Mouse (Mus musculus): ENCODE measurements around the gene Zfp14. TPM values are rescaled to one million over a fixed set of nuclear protein-coding genes. Genes with fewer than 3 reads are reported as not detected.

Zfp14 gene
- polyA plus RNA-seq, 1 experiment = 14.2 TPM

DNA sequence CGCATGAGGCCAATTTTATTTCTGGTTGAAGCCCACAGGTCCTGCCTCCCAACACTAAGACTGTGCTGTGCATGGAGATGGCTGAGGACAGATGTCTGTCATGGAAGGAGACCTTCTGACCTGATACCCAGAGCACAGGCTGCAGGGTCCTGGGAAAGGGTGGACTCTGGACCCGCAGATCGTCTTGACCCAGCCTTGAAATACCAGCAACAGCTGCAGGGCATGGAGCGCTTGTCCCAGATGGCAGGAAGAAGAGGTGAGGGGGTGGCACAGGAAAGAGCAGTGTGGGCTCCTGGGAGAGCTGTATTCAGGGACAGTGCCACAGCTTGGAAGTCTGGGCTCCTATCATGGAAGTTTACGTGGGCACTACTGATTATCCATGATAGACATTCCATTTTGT, 63.6 kb downstream of the Zfp14 start:
- TF ChIP-seq CTCF (IDR thresholded peaks at IDR 0.05; ENCODE audit: extremely low read depth, insufficient read depth, low read length) (no peak), POLR2A (IDR thresholded peaks at IDR 0.05; ENCODE audit: extremely low read depth, insufficient read depth, low read length) (no peak)

More for the DNA sequence above, 63.6 kb downstream of the Zfp14 start:
- Histone ChIP-seq H3K4me3 (ENCODE audit: insufficient read depth, low read length) (no peak overlapping the region), H3K27ac (ENCODE audit: insufficient read depth, low read length) (no peak overlapping the region), H3K4me1 (ENCODE audit: control insufficient read depth, insufficient read depth, low read length) (peaks cover 3% of the 10 kb centered on the region; the same call in 1 of the 2 replicates)

Other genes starting within 250 kb of the Zfp14 start
- 8.3 and 9.8 TPM in 2 replicates for gene Zfp790, start 235.3 kb downstream of the Zfp14 start, polyA plus RNA-seq (2012; rRNA removed)
- 14.8 and 15.9 TPM in 2 replicates for gene Zfp940, start 197.7 kb downstream of the Zfp14 start, polyA plus RNA-seq (2012; rRNA removed)
- 13.1 and 14.1 TPM in 2 replicates for gene Zfp420, start 191.4 kb downstream of the Zfp14 start, polyA plus RNA-seq (2012; rRNA removed)
- 12.0 and 12.5 TPM in 2 replicates for gene Zfp27, start 144.8 kb downstream of the Zfp14 start, polyA plus RNA-seq (2012; rRNA removed)
- 9.2 and 9.5 TPM in 2 replicates for gene Zfp383, start 143.2 kb downstream of the Zfp14 start, polyA plus RNA-seq (2012; rRNA removed)
- gene Zfp74, start 97.3 kb downstream of the Zfp14 start, polyA plus RNA-seq (2012; rRNA removed) = 12.5 and 13.1 TPM in 2 replicates
- 2.1 and 3.0 TPM in 2 replicates for gene Zfp568, start 67.4 kb downstream of the Zfp14 start, polyA plus RNA-seq (2012; rRNA removed)
- 2.3 and 2.5 TPM in 2 replicates for gene Zfp82, start 21.5 kb upstream of the Zfp14 start, polyA plus RNA-seq (2012; rRNA removed)
- gene Gm26920, start 39.0 kb upstream of the Zfp14 start, polyA plus RNA-seq (2012; rRNA removed) = 0.44 and 0.50 TPM in 2 replicates
- gene Zfp566, start 39.1 kb upstream of the Zfp14 start, polyA plus RNA-seq (2012; rRNA removed) = 6.0 and 7.0 TPM in 2 replicates
- gene Zfp260, start 43.4 kb upstream of the Zfp14 start, polyA plus RNA-seq (2012; rRNA removed) = 42.8 and 44.9 TPM in 2 replicates
- gene Zfp382, start 70.6 kb upstream of the Zfp14 start, polyA plus RNA-seq (2012; rRNA removed) = 9.8 and 10.4 TPM in 2 replicates
- 33.5 and 35.2 TPM in 2 replicates for gene Zfp146, start 118.4 kb upstream of the Zfp14 start, polyA plus RNA-seq (2012; rRNA removed)
- gene Cox7a1, start 132.8 kb upstream of the Zfp14 start, polyA plus RNA-seq (2012; rRNA removed) = 7.4 TPM in 2 replicates
- 254 and 279 TPM in 2 replicates for gene Capns1, start 147.4 kb upstream of the Zfp14 start, polyA plus RNA-seq (2012; rRNA removed)
- 152 and 157 TPM in 2 replicates for gene Polr2i, start 180.6 kb upstream of the Zfp14 start, polyA plus RNA-seq (2012; rRNA removed)
- gene Tbcb, start 180.9 kb upstream of the Zfp14 start, polyA plus RNA-seq (2012; rRNA removed) = 136 and 139 TPM in 2 replicates
- 0.15 TPM in 1 of 2 replicates, not detected in the other for gene Ovol3, start 184.3 kb upstream of the Zfp14 start, polyA plus RNA-seq (2012; rRNA removed)
- gene Thap8, start 228.7 kb upstream of the Zfp14 start, polyA plus RNA-seq (2012; rRNA removed) = 0.19 and 0.38 TPM in 2 replicates
- gene Wdr62, start 229.0 kb upstream of the Zfp14 start, polyA plus RNA-seq (2012; rRNA removed) = 3.2 and 4.1 TPM in 2 replicates
- 439 and 458 TPM in 2 replicates for gene Clip3, start 240.3 kb upstream of the Zfp14 start, polyA plus RNA-seq (2012; rRNA removed)